Mouse (Mus musculus) layer of hippocampus, postnatal 25 days (tissue): ENCODE results near the gene Col4a2. TPM values are rescaled to one million over a fixed set of nuclear protein-coding genes. Genes with fewer than 3 reads are reported as not detected.
A peak's percentile ranks its signal among the peaks of the same experiment; 100 is the strongest.
"Not testable (repeated sequence)": the region's sequence is repeated elsewhere in the genome, so short reads cannot be mapped to it uniquely, and the experiment has no call there.

Experiments used
- DNase-seq, 2 experiments: peaks; one replicate each; pipeline ENCODE4 v3.0.0; 2022; ENCODE audit warnings: mixed read lengths in 2 of 2, low spot score in 1 of 2; ENCODE audit errors: extremely low spot score in 1 of 2
- total RNA-seq, 2 experiments: library from RNA; stranded (reverse); gene quantifications; 2 replicates each; pipeline ENCODE4 v1.2.3; 2021

Col4a2 gene
- total RNA-seq, 2 experiments from 2014 or later: 45.6 to 61.2 TPM

GRCm38 (mm10) chr8:11450184-11451113 lies 137.8 kb downstream of the Col4a2 start:
- DNase-seq: no peak

- DNase-seq: no peak
Observed at GRCm38 (mm10) chr8:11452152-11452551, 139.5 kb downstream of the Col4a2 start.

- no peak for DNase-seq
Observed at GRCm38 (mm10) chr8:11452559-11452958, 140.0 kb downstream of the Col4a2 start.

- no peak for DNase-seq
Observed at GRCm38 (mm10) chr8:11452974-11453373, 140.4 kb downstream of the Col4a2 start.

- no peak for DNase-seq
Observed at GRCm38 (mm10) chr8:11454228-11454627, 141.6 kb downstream of the Col4a2 start.

- DNase-seq: no peak
Observed at GRCm38 (mm10) chr8:11457278-11457677, 144.7 kb downstream of the Col4a2 start.

GRCm38 (mm10) chr8:11457981-11458836 lies 145.6 kb downstream of the Col4a2 start:
- DNase-seq: no peak

GRCm38 (mm10) chr8:11459016-11459415 lies 146.4 kb downstream of the Col4a2 start:
- DNase-seq: no peak

- peak in 1 of 2 experiments; percentile 29 for DNase-seq
Observed at GRCm38 (mm10) chr8:11460934-11461333, 148.3 kb downstream of the Col4a2 start.

GRCm38 (mm10) chr8:11461847-11462246 lies 149.2 kb downstream of the Col4a2 start:
- DNase-seq: no peak

GRCm38 (mm10) chr8:11462641-11463040 lies 150.0 kb downstream of the Col4a2 start:
- no peak for DNase-seq

GRCm38 (mm10) chr8:11463541-11463888 lies 150.9 kb downstream of the Col4a2 start:
- DNase-seq: no peak

GRCm38 (mm10) chr8:11463889-11464706 lies 151.5 kb downstream of the Col4a2 start:
- DNase-seq: no peak

GRCm38 (mm10) chr8:11464707-11464964 lies 152.0 kb downstream of the Col4a2 start:
- no peak for DNase-seq

- DNase-seq: no peak
Observed at GRCm38 (mm10) chr8:11465619-11466018, 153.0 kb downstream of the Col4a2 start.

GRCm38 (mm10) chr8:11466528-11466927 lies 153.9 kb downstream of the Col4a2 start:
- DNase-seq: not testable (repeated sequence)

- DNase-seq: no peak
Observed at GRCm38 (mm10) chr8:11469095-11469494, 156.5 kb downstream of the Col4a2 start.

GRCm38 (mm10) chr8:11470694-11471093 lies 158.1 kb downstream of the Col4a2 start:
- no peak for DNase-seq

GRCm38 (mm10) chr8:11471309-11471708 lies 158.7 kb downstream of the Col4a2 start:
- no peak for DNase-seq

- DNase-seq: no peak
Observed at GRCm38 (mm10) chr8:11473072-11473471, 160.5 kb downstream of the Col4a2 start.

- DNase-seq: no peak
Observed at GRCm38 (mm10) chr8:11475397-11475796, 162.8 kb downstream of the Col4a2 start.
